Mouse (Mus musculus) C2C12 (cell line): ENCODE results near the gene Slc1a3.

Experiments used
- CEBPB ChIP-seq: IDR thresholded peaks from one replicate; pipeline ENCODE4 v1.6.1; 2011; ENCODE audit warnings: low read depth, mild to moderate bottlenecking, control low read depth, moderate library complexity
- CTCF ChIP-seq: IDR thresholded peaks from one replicate; pipeline ENCODE4 v1.5.1; 2011; ENCODE audit not compliant: control insufficient read depth, insufficient read depth, insufficient read length
- FOSL1 ChIP-seq: IDR thresholded peaks from one replicate; pipeline ENCODE4 v1.8.0; 2011; ENCODE audit warnings: mild to moderate bottlenecking, low read length; ENCODE audit not compliant: poor library complexity, insufficient read depth, severe bottlenecking
- MAX ChIP-seq: IDR thresholded peaks from one replicate; pipeline ENCODE4 v1.6.1; 2011; ENCODE audit warnings: mild to moderate bottlenecking, control low read depth
- MYOD1 ChIP-seq: IDR thresholded peaks from one replicate; pipeline ENCODE4 v1.6.1; 2011; ENCODE audit warnings: low read depth; ENCODE audit not compliant: control insufficient read depth, insufficient read length
- MYOG ChIP-seq: IDR thresholded peaks from one replicate; pipeline ENCODE4 v1.6.1; 2011; ENCODE audit not compliant: control insufficient read depth, insufficient read length; ENCODE audit errors: extremely low read depth
- USF1 ChIP-seq: IDR thresholded peaks from one replicate; pipeline ENCODE4 v1.6.1; 2011; ENCODE audit warnings: low read depth, mild to moderate bottlenecking, control low read depth, moderate library complexity

DNA sequence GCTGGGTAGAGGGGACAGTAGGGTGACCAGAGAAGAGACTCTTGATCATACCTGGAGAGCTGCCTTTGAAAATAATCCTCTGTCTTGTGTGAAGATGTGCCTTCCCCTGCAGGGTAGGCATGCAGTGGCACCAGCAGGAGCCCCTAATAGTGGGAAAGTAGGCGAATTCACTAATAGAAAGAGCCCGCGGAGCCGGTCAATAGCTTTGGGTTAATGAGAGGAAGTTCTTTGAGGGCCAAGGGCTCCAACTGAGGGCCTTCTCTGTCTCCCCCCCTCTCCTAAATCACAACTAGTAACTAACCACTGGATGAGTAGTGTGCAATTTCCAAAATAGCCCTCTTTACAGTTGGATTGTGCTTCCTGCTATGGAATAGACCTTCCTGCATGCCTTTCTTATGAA is 50.6 kb downstream of the Slc1a3 start:
- TF ChIP-seq CTCF: no peak
- no peak for TF ChIP-seq CEBPB
- no peak for TF ChIP-seq MAX
- TF ChIP-seq MYOG: no peak
- no peak for TF ChIP-seq USF1
- TF ChIP-seq MYOD1: no peak
- TF ChIP-seq FOSL1: no peak
